Mouse (Mus musculus) gastrocnemius, postnatal 14 days (tissue): ENCODE results near the gene Spint5. TPM values are rescaled to one million over a fixed set of nuclear protein-coding genes. Genes with fewer than 3 reads are reported as not detected.
"Not testable (repeated sequence)": the region's sequence is repeated elsewhere in the genome, so short reads cannot be mapped to it uniquely, and the experiment has no call there.

Experiments used
- DNase-seq: peaks from one replicate; pipeline ENCODE4 v3.0.0; 2021; ENCODE audit warnings: mixed read lengths
- intact Hi-C: fragments of 180-260 bp; cut with DNase I; formaldehyde crosslinking; loops from one replicate; pipeline ENCODE4 v1.15.1; 2025; ENCODE audit warnings: low total_unique reads
- long read RNA-seq, 2 experiments: library from polyadenylated mRNA; stranded (forward); transcript quantifications; one replicate each; pipeline ENCODE4 v2.0.0; 2021
- total RNA-seq, 2 experiments: library from RNA; stranded (reverse); gene quantifications; 2 replicates each; pipeline ENCODE4 v1.2.3; 2021

Gene Spint5
- total RNA-seq = not detected
- long read RNA-seq, experiment 1 = 0 reads
- long read RNA-seq, experiment 2 = 0 reads

- no peak for DNase-seq
- intact Hi-C loops = no loop called here
Observed at GRCm38 (mm10) chr2:164715005-164715404, at the start of gene Spint5. Gene Spint5 (plus strand): TSS chr2:164715305.

GRCm38 (mm10) chr2:164670261-164670660 lies 44.8 kb upstream of the Spint5 start:
- intact Hi-C loops = no loop called here
- DNase-seq = no peak

GRCm38 (mm10) chr2:164670938-164671337 lies 44.2 kb upstream of the Spint5 start:
- DNase-seq = no peak
- intact Hi-C loops = no loop called here

- intact Hi-C loops = no loop called here
- no peak for DNase-seq
Observed at GRCm38 (mm10) chr2:164673987-164674386, 41.1 kb upstream of the Spint5 start, which contains the start of gene Wfdc11. Gene Wfdc11 (minus strand): TSS chr2:164674087.

GRCm38 (mm10) chr2:164676103-164676502 lies 39.0 kb upstream of the Spint5 start:
- intact Hi-C loops = loop anchor here (2.0 kb wide), 1 partner anchor 125 kb away; no protein-coding TSS in a partner anchor
- DNase-seq = no peak

- intact Hi-C loops = loop anchor here (2.0 kb wide), 1 partner anchor 124 kb away; no protein-coding TSS in a partner anchor
- no peak for DNase-seq
Observed at GRCm38 (mm10) chr2:164676916-164677685, 38.0 kb upstream of the Spint5 start.

- DNase-seq = peak; percentile 76
- intact Hi-C loops = no loop called here
Observed at GRCm38 (mm10) chr2:164678848-164679625, 36.1 kb upstream of the Spint5 start.

- intact Hi-C loops = no loop called here
- DNase-seq = no peak
Observed at GRCm38 (mm10) chr2:164679906-164680305, 35.2 kb upstream of the Spint5 start.

GRCm38 (mm10) chr2:164684807-164685206 lies 30.3 kb upstream of the Spint5 start, which contains the start of gene Wfdc13:
Gene Wfdc13 (plus strand): TSS chr2:164685107.
- intact Hi-C loops = loop anchor here (5.0 kb wide), 1 partner anchor 37 kb away; no protein-coding TSS in a partner anchor
- DNase-seq = no peak

GRCm38 (mm10) chr2:164698201-164698600 lies 16.9 kb upstream of the Spint5 start, which contains the start of gene Spint4:
Gene Spint4 (plus strand): TSS chr2:164698501.
- intact Hi-C loops = no loop called here
- DNase-seq = no peak

GRCm38 (mm10) chr2:164700959-164701358 lies 14.1 kb upstream of the Spint5 start:
- DNase-seq = no peak
- intact Hi-C loops = no loop called here

- no peak for DNase-seq
- intact Hi-C loops = no loop called here
Observed at GRCm38 (mm10) chr2:164701761-164702160, 13.3 kb upstream of the Spint5 start.

GRCm38 (mm10) chr2:164704235-164704634 lies 10.9 kb upstream of the Spint5 start:
- intact Hi-C loops = no loop called here
- DNase-seq = no peak

- intact Hi-C loops = no loop called here
- DNase-seq = no peak
Observed at GRCm38 (mm10) chr2:164705328-164705727, 9.8 kb upstream of the Spint5 start.

GRCm38 (mm10) chr2:164705991-164706390 lies 9.1 kb upstream of the Spint5 start:
- DNase-seq = no peak
- intact Hi-C loops = no loop called here

- DNase-seq, intact Hi-C loops: not testable (repeated sequence)
Observed at GRCm38 (mm10) chr2:164716194-164716786, 1.2 kb downstream of the Spint5 start.

- intact Hi-C loops = loop anchor here (5.0 kb wide), 2 partner anchors 36 to 126 kb away; partner anchors contain the start of gene Wfdc13
- DNase-seq = no peak
Observed at GRCm38 (mm10) chr2:164723276-164723675, 8.2 kb downstream of the Spint5 start.

- intact Hi-C loops = no loop called here
- peak; percentile 58 for DNase-seq
Observed at GRCm38 (mm10) chr2:164725895-164726619, 11.0 kb downstream of the Spint5 start.

GRCm38 (mm10) chr2:164731719-164732118 lies 16.6 kb downstream of the Spint5 start:
- intact Hi-C loops = no loop called here
- no peak for DNase-seq
